Mouse (Mus musculus) liver, adult 2 months (tissue): ENCODE data around the gene Cdc42ep3.

Experiments
- CTCF ChIP-seq: fragments of 200-500 bp; IDR thresholded peaks from 2 replicates; pipeline ENCODE4 v1.5.1; 2011; ENCODE audit warnings: low read depth, low read length, control low read depth
- POLR2A ChIP-seq: fragments of 200-500 bp; IDR thresholded peaks from 2 replicates; pipeline ENCODE4 v1.6.1; 2011; ENCODE audit warnings: low read length, control low read depth; ENCODE audit not compliant: insufficient read depth; ENCODE audit errors: extremely low read depth

DNA sequence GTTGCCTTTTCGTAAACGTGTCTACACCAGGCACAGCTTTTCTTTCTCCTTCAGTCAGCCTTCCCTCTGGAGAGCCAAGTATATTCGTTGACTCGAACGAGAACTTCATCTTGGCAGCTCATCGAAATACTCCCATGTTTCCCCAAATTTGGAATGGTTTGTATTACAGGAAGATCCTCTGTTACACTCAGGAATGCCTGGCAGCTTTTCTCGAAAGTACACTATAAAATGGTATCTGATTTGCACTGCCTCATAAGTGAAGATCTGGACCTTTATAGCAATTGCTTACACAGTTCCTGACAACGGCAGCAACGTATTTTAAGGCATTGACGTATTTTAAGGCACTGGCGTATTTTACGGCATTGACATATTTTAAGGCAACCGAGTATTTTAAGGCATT, 67.6 kb downstream of the Cdc42ep3 start:
- no peak for TF ChIP-seq CTCF
- TF ChIP-seq POLR2A = no peak
